Mouse (Mus musculus): ENCODE measurements around the gene Wdr63.

The Wdr63 gene

GRCm38 (mm10) chr3:146053082-146053814 is 54.7 kb downstream of the Wdr63 start:
- DNase-seq (ENCODE audit: low read depth), result peak; percentile 19

GRCm38 (mm10) chr3:146051277-146052007 is 56.5 kb downstream of the Wdr63 start:
- DNase-seq (ENCODE audit: low read depth), result peak; percentile 41

GRCm38 (mm10) chr3:146049951-146050350 is 58.0 kb downstream of the Wdr63 start:
- DNase-seq (ENCODE audit: low read depth), result no peak

GRCm38 (mm10) chr3:146047704-146048207 is 60.2 kb downstream of the Wdr63 start:
- peak; percentile 31 for DNase-seq (ENCODE audit: low read depth)

- no peak for DNase-seq (ENCODE audit: low read depth)
These were observed 61.9 kb downstream of the Wdr63 start for GRCm38 (mm10) chr3:146046076-146046475.

- peak; percentile 79 for DNase-seq (ENCODE audit: low read depth)
These were observed 63.0 kb downstream of the Wdr63 start for GRCm38 (mm10) chr3:146044977-146045376.

GRCm38 (mm10) chr3:146041382-146041781 is 66.5 kb downstream of the Wdr63 start:
- DNase-seq (ENCODE audit: low read depth), result no peak

GRCm38 (mm10) chr3:146039132-146039903 is 68.6 kb downstream of the Wdr63 start:
- no peak for DNase-seq (ENCODE audit: low read depth)

GRCm38 (mm10) chr3:146037906-146038305 is 70.0 kb downstream of the Wdr63 start:
- no peak for DNase-seq (ENCODE audit: low read depth)

- DNase-seq (ENCODE audit: low read depth), result no peak
These were observed 75.0 kb downstream of the Wdr63 start for GRCm38 (mm10) chr3:146032976-146033375.

GRCm38 (mm10) chr3:146030255-146030836 is 77.6 kb downstream of the Wdr63 start:
- DNase-seq (ENCODE audit: low read depth), result no peak

- DNase-seq (ENCODE audit: low read depth), result no peak
These were observed 78.7 kb downstream of the Wdr63 start for GRCm38 (mm10) chr3:146029234-146029633.

GRCm38 (mm10) chr3:146028406-146028805 is 79.5 kb downstream of the Wdr63 start:
- DNase-seq (ENCODE audit: low read depth), result no peak

- no peak for DNase-seq (ENCODE audit: low read depth)
These were observed 80.8 kb downstream of the Wdr63 start for GRCm38 (mm10) chr3:146027116-146027515.

GRCm38 (mm10) chr3:146025499-146025898 is 82.4 kb downstream of the Wdr63 start:
- DNase-seq (ENCODE audit: low read depth), result no peak

- no peak for DNase-seq (ENCODE audit: low read depth)
These were observed 83.2 kb downstream of the Wdr63 start for GRCm38 (mm10) chr3:146024746-146025145.

GRCm38 (mm10) chr3:146022232-146022631 is 85.7 kb downstream of the Wdr63 start:
- no peak for DNase-seq (ENCODE audit: low read depth)

GRCm38 (mm10) chr3:146017521-146017920 is 90.4 kb downstream of the Wdr63 start:
- no peak for DNase-seq (ENCODE audit: low read depth)

- DNase-seq (ENCODE audit: low read depth), result no peak
These were observed 91.0 kb downstream of the Wdr63 start for GRCm38 (mm10) chr3:146016979-146017378.

GRCm38 (mm10) chr3:146014321-146014720 is 93.6 kb downstream of the Wdr63 start:
- DNase-seq (ENCODE audit: low read depth), result no peak

GRCm38 (mm10) chr3:146013490-146013889 is 94.4 kb downstream of the Wdr63 start:
- no peak for DNase-seq (ENCODE audit: low read depth)

All from NIH3T3 (cell line).